Mouse (Mus musculus) cortical plate, adult 2 months (tissue): ENCODE measurements at regions not wholly inside any gene's neighbourhood (a gene's known extent, or its start where the extent isn't known, plus 50 kb on each side); places are given as distances from the start of the nearest gene placed in this dataset.

Source experiments
- H3K27ac ChIP-seq: fragments of 200-500 bp; 2 replicates; pipeline ENCODE4 v1.5.1; 2012; ENCODE audit warnings: low read length, control low read depth, inconsistent platforms; ENCODE audit not compliant: insufficient read depth
- H3K4me1 ChIP-seq: fragments of 200-500 bp; 2 replicates; pipeline ENCODE4 v1.6.1; 2011; ENCODE audit warnings: low read length; ENCODE audit not compliant: control insufficient read depth, insufficient read depth
- H3K4me3 ChIP-seq: fragments of 200-500 bp; 2 replicates; pipeline ENCODE4 v1.5.1; 2011; ENCODE audit warnings: mild to moderate bottlenecking, low read length, control low read depth; ENCODE audit not compliant: insufficient read depth
- CTCF ChIP-seq: fragments of 200-500 bp; IDR thresholded peaks from 2 replicates; pipeline ENCODE4 v1.5.1; 2011; ENCODE audit warnings: mild to moderate bottlenecking, control low read depth, low read length; ENCODE audit not compliant: insufficient read depth; ENCODE audit errors: extremely low read depth
- POLR2A ChIP-seq: fragments of 200-500 bp; IDR thresholded peaks from 2 replicates; pipeline ENCODE4 v1.6.1; 2011; ENCODE audit warnings: mild to moderate bottlenecking, low read length, control low read depth; ENCODE audit not compliant: insufficient read depth; ENCODE audit errors: extremely low read depth

- Histone ChIP-seq H3K4me3 (no peak overlapping the region), H3K4me1 (peaks cover 2% of the 10 kb centered on the region; the same call in 1 of the 2 replicates), H3K27ac (no peak overlapping the region)
- TF ChIP-seq CTCF = no peak
Measured at GRCm38 (mm10) chr12:25246566-25246965, 149.6 kb upstream of the Id2 start.

- TF ChIP-seq POLR2A = no peak
- TF ChIP-seq CTCF = no peak
- H3K4me1 ChIP-seq = peaks cover 2% of the 10 kb centered on the region; the same call in 1 of the 2 replicates
- H3K4me3 ChIP-seq = no peak overlapping the region
- H3K27ac ChIP-seq = no peak overlapping the region
Measured at GRCm38 (mm10) chr12:25245661-25246060, 148.7 kb upstream of the Id2 start.

GRCm38 (mm10) chr12:25245251-25245650, 148.3 kb upstream of the Id2 start:
- TF ChIP-seq POLR2A (no peak), CTCF (no peak)
- Histone ChIP-seq H3K27ac (no peak overlapping the region), H3K4me1 (peaks cover 2% of the 10 kb centered on the region; the same call in 1 of the 2 replicates), H3K4me3 (no peak overlapping the region)

- TF ChIP-seq CTCF = no peak
- H3K4me1 ChIP-seq = peaks cover 2% of the 10 kb centered on the region; the same call in 1 of the 2 replicates
- no peak overlapping the region for H3K4me3 ChIP-seq
- H3K27ac ChIP-seq = no peak overlapping the region
Measured at GRCm38 (mm10) chr12:25244666-25245065, 147.7 kb upstream of the Id2 start.

- H3K4me3 ChIP-seq = no peak overlapping the region
- H3K27ac ChIP-seq = no peak overlapping the region
- no peak for TF ChIP-seq CTCF
- no peak for TF ChIP-seq POLR2A
Measured at GRCm38 (mm10) chr12:25243901-25244300, 147.0 kb upstream of the Id2 start.

GRCm38 (mm10) chr12:25242369-25242768, 145.4 kb upstream of the Id2 start:
- no peak for TF ChIP-seq POLR2A
- TF ChIP-seq CTCF = no peak
- Histone ChIP-seq H3K4me1 (peaks cover 2% of the 10 kb centered on the region; the same call in 1 of the 2 replicates), H3K4me3 (no peak overlapping the region), H3K27ac (no peak overlapping the region)

More at GRCm38 (mm10) chr12:25243901-25244300, 147.0 kb upstream of the Id2 start:
- H3K4me1 ChIP-seq = peaks cover 2% of the 10 kb centered on the region; the same call in 1 of the 2 replicates

GRCm38 (mm10) chr12:25241675-25242074, 144.7 kb upstream of the Id2 start:
- peaks cover 2% of the 10 kb centered on the region; the same call in 1 of the 2 replicates for H3K4me1 ChIP-seq
- H3K4me3 ChIP-seq = no peak overlapping the region
- H3K27ac ChIP-seq = no peak overlapping the region
- no peak for TF ChIP-seq POLR2A
- no peak for TF ChIP-seq CTCF

- TF ChIP-seq CTCF (no peak), POLR2A (no peak)
- no peak overlapping the region for H3K4me3 ChIP-seq
- peaks cover 2% of the 10 kb centered on the region; the same call in 1 of the 2 replicates for H3K4me1 ChIP-seq
- H3K27ac ChIP-seq = peak overlapping the region; percentile 89
Measured at GRCm38 (mm10) chr12:25240796-25241195, 143.9 kb upstream of the Id2 start.

GRCm38 (mm10) chr12:25240142-25240541, 143.2 kb upstream of the Id2 start:
- peak overlapping the region; percentile 89 for H3K27ac ChIP-seq
- TF ChIP-seq CTCF (no peak), POLR2A (no peak)

GRCm38 (mm10) chr12:25235071-25235470, 138.1 kb upstream of the Id2 start:
- Histone ChIP-seq H3K4me3 (no peak overlapping the region), H3K27ac (no peak overlapping the region), H3K4me1 (no peaks in the 10 kb centered on the region)
- TF ChIP-seq POLR2A = no peak
- no peak for TF ChIP-seq CTCF

More at GRCm38 (mm10) chr12:25240142-25240541, 143.2 kb upstream of the Id2 start:
- Histone ChIP-seq H3K4me1 (peaks cover 2% of the 10 kb centered on the region; the same call in 1 of the 2 replicates), H3K4me3 (no peak overlapping the region)
